Mouse (Mus musculus) CD4-positive, CD25-positive, alpha-beta regulatory T cell, adult 9 weeks (primary cell): Measurements from ENCODE around the gene Ccdc71. TPM values are rescaled to one million over a fixed set of nuclear protein-coding genes. Genes with fewer than 3 reads are reported as not detected.

ENCODE experiments used
- polyA plus RNA-seq: library from polyadenylated mRNA; unstranded; fragments of 100-300 nt; shearing (Covaris generic); gene quantifications from one replicate; pipeline ENCODE4 v1.2.1, GENCODE M21; 2017

Ccdc71 gene
- polyA plus RNA-seq, result 51.6 TPM

DNA sequence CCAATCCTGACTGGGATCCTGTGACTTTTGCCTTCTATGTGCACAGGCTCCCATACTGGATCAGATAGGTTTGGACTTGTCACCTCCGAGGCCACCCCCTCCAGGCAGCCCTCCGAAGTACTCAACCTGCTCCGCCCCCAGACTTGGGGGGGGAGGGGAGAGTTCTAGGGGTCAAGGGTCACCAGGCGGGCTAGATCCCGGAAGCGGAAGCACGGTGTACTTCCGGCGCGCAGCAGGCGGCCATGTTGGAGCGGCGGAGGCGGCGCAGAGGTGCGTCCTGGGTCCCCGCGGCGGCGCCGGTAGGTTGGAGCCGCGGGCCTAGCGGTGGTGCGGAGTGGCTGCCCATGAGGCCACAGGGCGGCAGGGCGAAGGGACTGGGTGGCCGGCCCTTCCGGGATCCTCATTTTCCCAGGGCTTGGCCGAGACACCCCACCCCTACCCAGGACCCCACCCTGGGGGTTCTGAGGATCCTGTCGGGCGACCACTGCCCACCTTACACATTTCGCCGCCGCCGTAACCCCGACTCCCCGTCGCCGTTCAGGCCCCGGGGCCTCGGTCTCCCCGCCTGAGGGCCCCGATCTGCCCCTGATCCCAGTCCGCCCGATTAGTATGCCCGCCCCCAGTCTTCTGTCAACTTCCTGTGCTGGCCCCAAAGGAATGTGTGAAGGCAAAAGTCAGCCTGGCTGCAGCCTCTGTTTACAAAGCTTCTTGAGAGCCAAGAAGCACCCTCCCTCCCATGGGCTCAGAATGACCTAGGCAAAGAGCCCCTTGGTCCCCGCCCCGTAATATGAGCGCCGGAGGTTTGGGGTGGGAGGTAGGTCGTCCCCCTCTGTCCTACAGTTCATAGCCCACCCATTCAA, at the start of gene Ccdc71:
Gene Ccdc71 (plus strand): TSS at position 209 of the 860 bp plus-strand sequence.

GRCm38 (mm10) chr9:108428384-108428783, 31.9 kb upstream of the Ccdc71 start, which contains the start of gene Ccdc36:
Gene Ccdc36 (minus strand): TSS chr9:108428484.

GRCm38 (mm10) chr9:108436182-108436581, 24.1 kb upstream of the Ccdc71 start, which contains the start of gene BC048562:
Gene BC048562 (plus strand): TSS chr9:108436482.

GRCm38 (mm10) chr9:108461181-108461631, 879 bp downstream of the Ccdc71 start, which contains the start of gene Klhdc8b:
Gene Klhdc8b (minus strand): TSS chr9:108461581.

GRCm38 (mm10) chr9:108479721-108480351, 19.5 kb downstream of the Ccdc71 start, which contains the start of gene Lamb2:
Gene Lamb2 (plus strand): TSS chr9:108479736.

DNA sequence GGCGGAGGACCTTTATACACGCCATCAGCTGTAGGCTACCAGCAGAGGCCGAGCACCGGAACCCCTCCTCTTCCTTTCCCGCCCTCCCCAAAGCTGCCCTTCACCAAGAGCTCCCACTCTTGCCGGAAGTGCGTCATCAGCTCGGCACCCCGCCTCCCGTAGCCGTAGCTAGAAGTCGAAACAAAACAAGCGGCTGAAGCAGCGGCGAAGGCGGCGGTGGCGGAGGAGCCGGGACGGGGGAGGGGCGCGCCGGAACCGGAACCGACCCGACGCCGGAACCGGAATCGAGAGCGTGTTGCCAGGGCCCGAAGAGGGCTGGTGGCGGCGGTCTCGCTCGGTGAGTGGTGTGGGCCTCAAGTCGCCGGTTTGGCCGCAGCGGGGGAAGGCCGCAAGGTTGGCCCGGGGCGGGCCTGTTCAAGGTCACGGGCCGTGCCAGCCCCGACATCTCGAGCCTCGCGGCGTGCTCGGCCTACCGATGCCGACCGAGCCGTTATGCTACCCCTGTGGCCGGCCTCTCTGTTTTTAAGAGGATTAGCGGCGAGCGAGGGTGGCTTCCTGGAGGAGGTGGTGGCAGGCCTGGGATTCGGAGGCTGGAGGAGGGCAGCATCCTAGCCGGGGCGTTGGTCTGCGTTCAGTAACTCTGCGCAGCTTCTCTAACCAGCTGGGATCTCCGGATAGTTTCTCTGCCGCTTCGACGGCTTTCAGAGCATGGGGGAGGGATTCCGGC, 30.4 kb downstream of the Ccdc71 start, which contains the start of gene Usp19:
Gene Usp19 (plus strand): TSS at position 44 of the 727 bp plus-strand sequence.

GRCm38 (mm10) chr9:108507619-108508434, 47.5 kb downstream of the Ccdc71 start, which contains the start of gene Qars:
Gene Qars (plus strand): TSS chr9:108507706.

Other genes starting within 250 kb of the Ccdc71 start
- gene Dag1, start 196.6 kb upstream of the Ccdc71 start, polyA plus RNA-seq, result 5.1 TPM
- 2.9 TPM for gene Nicn1, start 170.1 kb upstream of the Ccdc71 start, polyA plus RNA-seq
- 0.35 TPM for gene Amt, start 163.7 kb upstream of the Ccdc71 start, polyA plus RNA-seq
- 307 TPM for gene Rhoa, start 154.4 kb upstream of the Ccdc71 start, polyA plus RNA-seq
- gene Tcta, start 154.4 kb upstream of the Ccdc71 start, polyA plus RNA-seq, result 19.7 TPM
- gene Gpx1, start 121.6 kb upstream of the Ccdc71 start, polyA plus RNA-seq, result 765 TPM
- gene Usp4, start 112.7 kb upstream of the Ccdc71 start, polyA plus RNA-seq, result 152 TPM
- gene 1700102P08Rik, start 67.7 kb upstream of the Ccdc71 start, polyA plus RNA-seq, result 2.8 TPM
- not detected for gene Ccdc36, start 32.0 kb upstream of the Ccdc71 start, polyA plus RNA-seq
- not detected for gene BC048562, start 24.0 kb upstream of the Ccdc71 start, polyA plus RNA-seq
- 3.6 TPM for gene Klhdc8b, start 1.1 kb downstream of the Ccdc71 start, polyA plus RNA-seq
- 0.16 TPM for gene Lamb2, start 19.2 kb downstream of the Ccdc71 start, polyA plus RNA-seq
- gene Usp19, start 30.1 kb downstream of the Ccdc71 start, polyA plus RNA-seq, result 138 TPM
- gene Qars, start 47.2 kb downstream of the Ccdc71 start, polyA plus RNA-seq, result 129 TPM
- 144 TPM for gene Qrich1, start 56.3 kb downstream of the Ccdc71 start, polyA plus RNA-seq
- 122 TPM for gene Impdh2, start 99.8 kb downstream of the Ccdc71 start, polyA plus RNA-seq
- gene Ndufaf3, start 106.9 kb downstream of the Ccdc71 start, polyA plus RNA-seq, result 77.9 TPM
- gene Dalrd3, start 109.4 kb downstream of the Ccdc71 start, polyA plus RNA-seq, result 131 TPM
- 90.3 TPM for gene Wdr6, start 118.2 kb downstream of the Ccdc71 start, polyA plus RNA-seq
- gene P4htm, start 137.1 kb downstream of the Ccdc71 start, polyA plus RNA-seq, result 16.3 TPM
- 54.4 TPM for gene Arih2, start 188.9 kb downstream of the Ccdc71 start, polyA plus RNA-seq
- gene Slc25a20, start 201.6 kb downstream of the Ccdc71 start, polyA plus RNA-seq, result 68.6 TPM
- 3.9 TPM for gene Prkar2a, start 228.8 kb downstream of the Ccdc71 start, polyA plus RNA-seq